Mouse (Mus musculus) limb, embryonic 13.5 days (tissue): ENCODE data around the gene Csnk1g2. TPM values are rescaled to one million over a fixed set of nuclear protein-coding genes. Genes with fewer than 3 reads are reported as not detected.
A peak's percentile ranks its signal among the peaks of the same experiment; 100 is the strongest.

Experiments used
- ATAC-seq: fragments of 200-750 bp; cut with Nextera tagmentation; 2 replicates; pipeline ENCODE4 v1.8.0; 2017; ENCODE audit warnings: low read depth, moderate number of reproducible peaks, moderate TSS enrichment; ENCODE audit not compliant: low FRiP score
- H3K27ac ChIP-seq: fragments of 300-500 bp; sonication (generic); 2 replicates; pipeline ENCODE4 v1.5.1; 2015; ENCODE audit warnings: inconsistent platforms, mild to moderate bottlenecking, moderate library complexity
- H3K27me3 ChIP-seq: fragments of 300-500 bp; sonication (generic); 2 replicates; pipeline ENCODE4 v1.6.1; 2015; ENCODE audit warnings: mild to moderate bottlenecking, inconsistent platforms
- H3K36me3 ChIP-seq: fragments of 300-500 bp; sonication (generic); 2 replicates; pipeline ENCODE4 v1.6.1; 2015; ENCODE audit warnings: inconsistent platforms, mild to moderate bottlenecking, moderate library complexity
- H3K4me1 ChIP-seq: fragments of 300-500 bp; sonication (generic); 2 replicates; pipeline ENCODE4 v1.6.1; 2015; ENCODE audit warnings: inconsistent platforms
- H3K4me2 ChIP-seq: fragments of 300-500 bp; sonication (generic); replicated peaks from 2 replicates; pipeline ENCODE4 v1.6.1; 2015; ENCODE audit warnings: inconsistent platforms, mild to moderate bottlenecking, moderate library complexity
- H3K4me3 ChIP-seq: fragments of 300-500 bp; sonication (generic); 2 replicates; pipeline ENCODE4 v1.5.1; 2015; ENCODE audit warnings: moderate library complexity, mild to moderate bottlenecking, inconsistent platforms
- H3K9ac ChIP-seq: fragments of 300-500 bp; sonication (generic); 2 replicates; pipeline ENCODE4 v1.6.1; 2015; ENCODE audit warnings: mild to moderate bottlenecking, inconsistent platforms
- H3K9me3 ChIP-seq: fragments of 300-500 bp; sonication (generic); 2 replicates; pipeline ENCODE4 v1.6.1; 2016; ENCODE audit warnings: inconsistent platforms
- WGBS: fragments of 180-500 bp; shearing (Covaris S2); methylation state at CpG from one replicate; pipeline ENCODE4 v1.1.7; 2015; 5-methylcytosine and 5-hydroxymethylcytosine counted together
- microRNA-seq: library from miRNA; unstranded; fragments of <30 nt; microRNA quantifications from one replicate; pipeline ENCODE4, GENCODE M21; 2016
- polyA plus RNA-seq: library from polyadenylated mRNA; unstranded; fragments of >200 nt; fragmentation: Nextera tagmentation; extraction: Ambion mirVana; gene quantifications from 2 replicates; pipeline ENCODE4 v1.2.1, GENCODE M21; 2015

Gene Csnk1g2
- polyA plus RNA-seq, 1 experiment from 2014 or later: 159 TPM

- peaks cover 15% of the 10 kb centered on the region for H3K36me3 ChIP-seq
- H3K4me2 ChIP-seq: no peak overlapping the region
- no peak overlapping the region for H3K9ac ChIP-seq
- H3K27ac ChIP-seq: peak overlapping the region; percentile 99; the same call in 1 of the 2 replicates
- no peak overlapping the region for H3K4me3 ChIP-seq
- H3K9me3 ChIP-seq: no peaks in the 10 kb centered on the region
- H3K4me1 ChIP-seq: peaks cover 38% of the 10 kb centered on the region
- ATAC-seq: no peak
- no peaks in the 10 kb centered on the region for H3K27me3 ChIP-seq
- WGBS: 50% methylated on average over 9 of the region's 9 CpGs
Observed at GRCm38 (mm10) chr10:80679556-80680259, 57.1 kb downstream of the Csnk1g2 start.

DNA sequence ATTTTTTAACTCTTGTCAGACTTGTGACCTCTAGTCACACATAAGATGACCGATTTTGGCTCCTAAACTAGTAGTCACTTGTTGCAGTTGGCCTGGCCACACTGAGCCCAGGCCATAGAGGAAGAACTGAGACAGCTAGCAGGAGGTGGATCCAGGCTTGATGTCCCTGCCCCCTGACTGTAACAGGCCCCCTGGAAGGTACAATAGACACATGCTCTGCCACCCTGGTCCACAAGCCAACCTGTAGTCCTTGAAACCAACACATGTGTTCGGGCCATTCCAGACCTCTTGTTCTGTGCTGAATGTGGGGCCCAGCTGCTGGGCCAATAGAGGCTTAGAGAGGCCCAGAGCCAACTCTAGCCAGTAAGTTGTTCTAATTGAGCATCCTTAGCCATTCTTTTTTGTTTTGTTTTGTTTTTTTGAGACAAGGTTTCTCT is 57.6 kb downstream of the Csnk1g2 start:
- H3K9ac ChIP-seq: no peak overlapping the region
- peaks cover 20% of the 10 kb centered on the region for H3K36me3 ChIP-seq
- 88% methylated on average over 2 of the region's 2 CpGs for WGBS
- no peaks in the 10 kb centered on the region for H3K9me3 ChIP-seq
- no peaks in the 10 kb centered on the region for H3K27me3 ChIP-seq
- H3K27ac ChIP-seq: no peak overlapping the region
- H3K4me1 ChIP-seq: peaks cover 32% of the 10 kb centered on the region
- H3K4me3 ChIP-seq: no peak overlapping the region
- no peak overlapping the region for H3K4me2 ChIP-seq
- no peak for ATAC-seq

- H3K4me2 ChIP-seq: no peak overlapping the region
- H3K27me3 ChIP-seq: no peaks in the 10 kb centered on the region
- H3K36me3 ChIP-seq: peaks cover 37% of the 10 kb centered on the region
- WGBS: 94% methylated on average over 6 of the region's 6 CpGs
- no peak for ATAC-seq
- H3K4me3 ChIP-seq: no peak overlapping the region
- peaks cover 30% of the 10 kb centered on the region for H3K4me1 ChIP-seq
- H3K27ac ChIP-seq: no peak overlapping the region
- H3K9ac ChIP-seq: no peak overlapping the region
- H3K9me3 ChIP-seq: no peaks in the 10 kb centered on the region
Observed at GRCm38 (mm10) chr10:80682003-80682402, 59.4 kb downstream of the Csnk1g2 start.

DNA sequence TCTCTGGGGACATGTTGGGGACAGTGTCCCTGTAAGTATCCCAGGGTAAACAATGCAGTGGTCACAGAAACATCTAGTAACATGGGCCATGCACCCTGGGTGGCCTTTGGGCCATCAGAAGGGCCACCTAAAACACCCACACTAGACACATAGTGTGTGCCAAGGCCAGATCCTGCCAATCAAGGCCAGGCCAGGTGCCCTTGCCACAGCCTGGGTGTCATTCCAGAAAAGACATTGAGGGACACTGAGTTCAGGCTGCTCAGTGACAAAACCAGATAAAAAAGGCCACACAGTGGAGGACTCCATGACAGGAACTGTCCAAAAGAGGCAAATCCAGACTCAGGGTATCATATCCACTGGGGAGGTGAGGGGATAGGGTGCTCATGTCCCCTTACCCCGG is 61.0 kb downstream of the Csnk1g2 start:
- WGBS: 90% methylated on average over 1 of the region's 1 CpGs
- H3K36me3 ChIP-seq: peaks cover 47% of the 10 kb centered on the region
- ATAC-seq: no peak

GRCm38 (mm10) chr10:80684214-80684613 is 61.6 kb downstream of the Csnk1g2 start:
- 53% methylated on average over 6 of the region's 6 CpGs for WGBS
- H3K36me3 ChIP-seq: peaks cover 52% of the 10 kb centered on the region
- no peak overlapping the region for H3K9ac ChIP-seq
- H3K4me2 ChIP-seq: no peak overlapping the region
- H3K27me3 ChIP-seq: no peaks in the 10 kb centered on the region
- no peak overlapping the region for H3K27ac ChIP-seq
- ATAC-seq: no peak
- peaks cover 8% of the 10 kb centered on the region for H3K4me1 ChIP-seq
- H3K9me3 ChIP-seq: no peaks in the 10 kb centered on the region
- no peak overlapping the region for H3K4me3 ChIP-seq

More for the DNA sequence above, 61.0 kb downstream of the Csnk1g2 start:
- Histone ChIP-seq H3K4me2 (no peak overlapping the region), H3K27me3 (no peaks in the 10 kb centered on the region), H3K9ac (no peak overlapping the region), H3K27ac (no peak overlapping the region), H3K9me3 (no peaks in the 10 kb centered on the region), H3K4me3 (no peak overlapping the region), H3K4me1 (peaks cover 13% of the 10 kb centered on the region)

DNA sequence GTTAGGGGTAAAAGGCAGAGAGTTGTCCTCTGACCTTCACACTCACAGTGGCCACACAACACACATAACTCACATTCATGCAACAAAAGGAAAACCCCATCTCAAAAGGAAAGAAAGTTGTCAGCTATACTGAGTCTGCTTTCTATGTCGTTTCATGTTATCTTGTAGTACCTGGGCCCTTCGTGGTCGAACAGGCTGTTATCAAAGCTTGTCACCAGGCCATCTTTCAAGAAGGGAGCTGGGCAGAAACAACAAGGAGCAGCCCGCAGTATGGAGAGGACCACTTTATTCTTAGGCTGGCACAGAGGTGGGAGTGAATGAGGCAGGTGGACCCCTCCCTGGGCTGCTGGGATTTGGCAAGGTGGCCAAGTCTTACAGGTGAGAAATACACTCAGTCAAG is 62.3 kb downstream of the Csnk1g2 start:
- Histone ChIP-seq H3K4me2 (no peak overlapping the region), H3K27ac (no peak overlapping the region), H3K9ac (no peak overlapping the region), H3K4me3 (no peak overlapping the region), H3K4me1 (peaks cover under 1% of the 10 kb centered on the region; the same call in 1 of the 2 replicates), H3K27me3 (no peaks in the 10 kb centered on the region), H3K36me3 (peaks cover 60% of the 10 kb centered on the region), H3K9me3 (no peaks in the 10 kb centered on the region)
- no peak for ATAC-seq
- WGBS: 81% methylated on average over 4 of the region's 4 CpGs

DNA sequence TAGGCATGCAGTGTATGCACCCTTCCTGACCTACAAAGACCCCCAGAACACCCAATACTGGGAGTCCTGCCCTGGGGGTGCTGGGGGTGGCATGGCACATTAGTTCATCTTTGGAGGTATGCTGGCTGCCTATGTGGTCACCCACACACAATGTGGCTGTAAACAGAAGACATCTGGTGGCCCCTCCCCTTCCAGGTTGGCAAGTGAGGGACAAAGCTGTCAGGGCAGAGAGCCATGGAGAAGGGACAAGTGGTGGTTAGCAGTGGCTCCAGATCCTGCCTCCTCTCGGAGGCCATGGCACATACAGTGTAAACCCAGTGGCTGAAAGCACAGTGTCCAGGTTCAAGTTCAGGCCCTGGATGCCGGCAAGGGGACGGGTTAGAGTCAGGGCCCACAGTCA is 64.0 kb downstream of the Csnk1g2 start:
- ATAC-seq: no peak
- Histone ChIP-seq H3K4me2 (no peak overlapping the region), H3K9me3 (no peaks in the 10 kb centered on the region), H3K27me3 (no peaks in the 10 kb centered on the region), H3K4me3 (no peak overlapping the region), H3K4me1 (no peaks in the 10 kb centered on the region), H3K36me3 (peaks cover 76% of the 10 kb centered on the region), H3K9ac (no peak overlapping the region), H3K27ac (no peak overlapping the region)
- WGBS: 93% methylated on average over 3 of the region's 3 CpGs

GRCm38 (mm10) chr10:80687850-80688249 is 65.2 kb downstream of the Csnk1g2 start:
- Histone ChIP-seq H3K4me3 (no peak overlapping the region), H3K9ac (no peak overlapping the region), H3K4me2 (no peak overlapping the region), H3K9me3 (no peaks in the 10 kb centered on the region), H3K27me3 (no peaks in the 10 kb centered on the region), H3K4me1 (no peaks in the 10 kb centered on the region), H3K36me3 (peaks cover 88% of the 10 kb centered on the region), H3K27ac (no peak overlapping the region)
- WGBS: 44% methylated on average over 5 of the region's 5 CpGs
- ATAC-seq: peak; percentile 76

Small RNA genes lying within 50 kb of the gene (microRNA-seq; reads per million reads assigned to microRNA genes)
- gene Mir6912: not detected

Other genes with a start within 250 kb of the Csnk1g2 start
- 9.2 and 9.5 TPM in 2 replicates for gene Mex3d, start 235.2 kb upstream of the Csnk1g2 start, polyA plus RNA-seq
- 276 and 288 TPM in 2 replicates for gene Mbd3, start 223.3 kb upstream of the Csnk1g2 start, polyA plus RNA-seq
- 443 and 459 TPM in 2 replicates for gene Uqcr11, start 216.0 kb upstream of the Csnk1g2 start, polyA plus RNA-seq
- 153 and 157 TPM in 2 replicates for gene Tcf3, start 189.2 kb upstream of the Csnk1g2 start, polyA plus RNA-seq
- not detected in 2 replicates for gene Onecut3, start 128.0 kb upstream of the Csnk1g2 start, polyA plus RNA-seq
- 0.29 and 0.33 TPM in 2 replicates for gene Atp8b3, start 83.7 kb upstream of the Csnk1g2 start, polyA plus RNA-seq
- gene Rexo1, start 61.3 kb upstream of the Csnk1g2 start, polyA plus RNA-seq: 28.3 and 28.7 TPM in 2 replicates
- 9.3 and 10.0 TPM in 2 replicates for gene Klf16, start 45.5 kb upstream of the Csnk1g2 start, polyA plus RNA-seq
- gene Abhd17a, start 32.5 kb upstream of the Csnk1g2 start, polyA plus RNA-seq: 80.9 and 83.0 TPM in 2 replicates
- 83.9 and 92.0 TPM in 2 replicates for gene Scamp4, start 20.0 kb upstream of the Csnk1g2 start, polyA plus RNA-seq
- 7.6 and 8.8 TPM in 2 replicates for gene Adat3, start 20.0 kb upstream of the Csnk1g2 start, polyA plus RNA-seq
- gene Gm49322, start 16.8 kb upstream of the Csnk1g2 start, polyA plus RNA-seq: 3.7 and 5.6 TPM in 2 replicates
- 77.8 and 83.5 TPM in 2 replicates for gene Btbd2, start 34.2 kb downstream of the Csnk1g2 start, polyA plus RNA-seq
- gene Mknk2, start 55.3 kb downstream of the Csnk1g2 start, polyA plus RNA-seq: 86.1 and 87.8 TPM in 2 replicates
- 55.3 and 55.7 TPM in 2 replicates for gene Mob3a, start 79.1 kb downstream of the Csnk1g2 start, polyA plus RNA-seq
- 24.2 and 25.6 TPM in 2 replicates for gene Izumo4, start 79.3 kb downstream of the Csnk1g2 start, polyA plus RNA-seq
- 74.5 and 80.0 TPM in 2 replicates for gene Ap3d1, start 119.4 kb downstream of the Csnk1g2 start, polyA plus RNA-seq
- gene Dot1l, start 132.4 kb downstream of the Csnk1g2 start, polyA plus RNA-seq: 19.2 and 20.2 TPM in 2 replicates
- 73.0 and 77.4 TPM in 2 replicates for gene Sf3a2, start 175.4 kb downstream of the Csnk1g2 start, polyA plus RNA-seq
- gene Plekhj1, start 175.8 kb downstream of the Csnk1g2 start, polyA plus RNA-seq: 127 and 128 TPM in 2 replicates
- not detected in 2 replicates for gene Amh, start 182.4 kb downstream of the Csnk1g2 start, polyA plus RNA-seq
- gene Jsrp1, start 190.7 kb downstream of the Csnk1g2 start, polyA plus RNA-seq: 4.5 and 5.2 TPM in 2 replicates
- 1,885 and 1,910 TPM in 2 replicates for gene Oaz1, start 203.8 kb downstream of the Csnk1g2 start, polyA plus RNA-seq
- gene Lingo3, start 221.2 kb downstream of the Csnk1g2 start, polyA plus RNA-seq: 0.92 and 1.3 TPM in 2 replicates
- 310 and 314 TPM in 2 replicates for gene Lsm7, start 232.4 kb downstream of the Csnk1g2 start, polyA plus RNA-seq
- 49.0 and 54.1 TPM in 2 replicates for gene Sppl2b, start 232.4 kb downstream of the Csnk1g2 start, polyA plus RNA-seq
- gene Tmprss9, start 249.0 kb downstream of the Csnk1g2 start, polyA plus RNA-seq: 0.06 and 0.08 TPM in 2 replicates